Mouse (Mus musculus): ENCODE measurements around the gene Tgfbr3l. TPM values are rescaled to one million over a fixed set of nuclear protein-coding genes. Genes with fewer than 3 reads are reported as not detected.
A peak's percentile ranks its signal among the peaks of the same experiment; 100 is the strongest.

Gene Tgfbr3l
- polyA plus RNA-seq, 1 experiment from 2014 or later = 4.9 TPM

DNA sequence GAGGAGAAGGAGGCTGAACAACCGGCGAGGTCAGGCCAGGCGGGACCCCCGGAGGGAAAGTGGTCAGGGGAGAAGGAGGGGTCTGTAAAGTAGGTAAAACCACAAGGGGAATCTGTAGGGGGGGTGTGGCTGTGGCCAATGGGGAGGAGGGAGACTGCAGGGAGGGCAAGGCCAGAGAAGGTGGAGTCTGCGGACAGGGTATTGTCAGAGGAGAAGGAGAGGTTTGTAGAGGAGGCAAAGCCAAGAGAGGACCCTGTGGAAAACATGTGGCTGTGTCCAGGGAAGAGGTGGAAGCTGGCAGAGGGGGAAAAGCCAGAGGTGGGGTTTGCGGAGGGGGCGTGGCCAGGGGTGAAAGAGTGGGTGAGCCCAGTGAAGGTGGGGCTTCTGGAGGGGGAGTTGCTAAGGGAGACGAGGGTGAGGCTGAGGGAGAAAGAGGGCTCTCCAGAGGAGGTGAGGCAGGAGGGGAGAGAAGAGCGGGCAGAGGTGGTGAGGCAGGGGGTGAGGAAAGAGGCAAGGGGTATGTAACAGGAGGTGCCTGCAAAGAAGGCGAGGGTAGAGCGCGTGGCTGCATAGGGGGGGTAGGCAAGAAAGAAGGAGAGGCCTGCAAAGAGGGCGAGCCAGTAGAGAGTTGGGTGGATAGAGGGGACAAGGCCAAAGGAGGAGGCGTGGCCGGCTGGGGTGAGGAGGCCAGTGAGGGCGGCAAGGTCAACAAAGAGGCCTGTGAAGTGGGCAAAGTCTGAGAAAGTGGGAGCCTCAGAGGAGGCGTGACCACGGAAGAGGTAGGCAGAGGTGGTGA is 34.6 kb upstream of the Tgfbr3l start:
- Histone ChIP-seq H3K4me3 (replicated peaks; ENCODE audit: low read length) (peak overlapping the region; percentile 49), H3K27me3 (ENCODE audit: control insufficient read depth, insufficient read depth, low read length) (peaks cover 20% of the 10 kb centered on the region; the same call in 1 of the 2 replicates), H3K9me3 (replicated peaks; ENCODE audit: control insufficient read depth, low read length) (0 out of 2 replicates have a peak, but pooled peaks cover 5% of the 10 kb centered on the region), H3K27ac (ENCODE audit: low read length) (peak overlapping the region; percentile 46), H3K4me2 (ENCODE audit: low read depth, low read length) (peak overlapping the region; percentile 96), H3K36me3 (ENCODE audit: control insufficient read depth, insufficient read depth, low read length) (0 out of 2 replicates have a peak, but pooled peaks cover 6% of the 10 kb centered on the region), H3K4me1 (ENCODE audit: control insufficient read depth, insufficient read depth, low read length) (peaks cover 14% of the 10 kb centered on the region), H3K9ac (ENCODE audit: low read length) (peak overlapping the region; percentile 71)
- 5% methylated on average over 18 of the region's 18 CpGs for WGBS
- peak; percentile 81 for ATAC-seq (ENCODE audit: insufficient read depth, low FRiP score)

DNA sequence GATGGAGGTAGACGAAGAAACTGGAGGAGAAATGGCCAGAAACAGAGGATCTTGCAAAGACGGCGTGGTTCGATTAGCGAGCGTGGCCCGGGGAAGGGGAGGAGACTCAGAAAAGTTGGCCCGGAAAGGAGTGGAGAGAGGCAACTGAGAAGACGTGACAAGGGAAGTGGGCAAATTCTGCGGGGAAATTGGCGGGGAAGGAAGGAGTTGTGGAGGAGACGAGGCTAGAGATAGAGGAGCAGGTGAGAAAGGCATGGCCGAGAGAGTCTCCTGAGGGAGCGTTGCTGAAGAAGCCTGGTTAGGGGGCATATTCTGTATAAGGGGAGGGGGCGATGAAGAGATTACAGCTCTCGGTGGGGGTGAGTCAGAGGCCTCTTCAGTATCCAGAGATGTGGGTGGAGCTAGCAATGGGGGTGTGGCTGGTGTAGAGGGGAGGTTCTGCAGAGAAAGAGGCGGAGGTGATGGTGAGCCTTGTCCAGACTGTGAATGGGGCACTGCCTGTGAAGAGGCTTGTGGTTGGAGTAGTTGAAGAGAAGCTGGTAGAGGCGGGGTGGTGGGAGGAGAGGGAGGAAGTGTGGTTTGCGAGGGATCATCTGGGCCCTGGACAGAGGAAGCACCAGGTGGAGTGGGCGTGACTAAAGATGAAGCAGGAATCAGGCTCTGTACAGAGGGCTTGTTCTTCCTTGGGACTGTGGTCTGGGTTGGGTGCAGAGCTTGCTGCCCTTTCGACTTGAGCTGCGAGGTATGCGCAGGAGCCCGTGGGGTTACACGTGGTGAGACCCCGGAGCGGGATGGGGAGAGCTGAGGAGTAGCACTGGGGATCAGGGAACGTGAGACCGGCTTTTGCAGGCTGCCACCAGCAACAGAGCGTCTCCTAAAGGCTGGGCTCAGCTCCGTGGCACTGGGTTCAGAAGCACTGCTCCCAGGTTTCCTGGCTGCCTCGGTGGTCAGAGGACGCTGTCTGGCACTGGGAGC is 33.7 kb upstream of the Tgfbr3l start:
- peaks cover 20% of the 10 kb centered on the region; the same call in 1 of the 2 replicates for H3K27me3 ChIP-seq (ENCODE audit: control insufficient read depth, insufficient read depth, low read length)
- 0 out of 2 replicates have a peak, but pooled peaks cover 3% of the 10 kb centered on the region for H3K9me3 ChIP-seq (replicated peaks; ENCODE audit: control insufficient read depth, low read length)
- 11% methylated on average over 33 of the region's 33 CpGs for WGBS
- peak overlapping the region; percentile 49 for H3K4me3 ChIP-seq (replicated peaks; ENCODE audit: low read length)
- H3K27ac ChIP-seq (ENCODE audit: low read length) = peak overlapping the region; percentile 46; the same call in 1 of the 2 replicates
- ATAC-seq (ENCODE audit: insufficient read depth, low FRiP score) = peak; percentile 72
- peak overlapping the region; percentile 59 for H3K9ac ChIP-seq (ENCODE audit: low read length)
- peaks cover 14% of the 10 kb centered on the region for H3K4me1 ChIP-seq (ENCODE audit: control insufficient read depth, insufficient read depth, low read length)
- H3K4me2 ChIP-seq (ENCODE audit: low read depth, low read length) = peak overlapping the region; percentile 96
- 0 out of 2 replicates have a peak, but pooled peaks cover 6% of the 10 kb centered on the region for H3K36me3 ChIP-seq (ENCODE audit: control insufficient read depth, insufficient read depth, low read length)

DNA sequence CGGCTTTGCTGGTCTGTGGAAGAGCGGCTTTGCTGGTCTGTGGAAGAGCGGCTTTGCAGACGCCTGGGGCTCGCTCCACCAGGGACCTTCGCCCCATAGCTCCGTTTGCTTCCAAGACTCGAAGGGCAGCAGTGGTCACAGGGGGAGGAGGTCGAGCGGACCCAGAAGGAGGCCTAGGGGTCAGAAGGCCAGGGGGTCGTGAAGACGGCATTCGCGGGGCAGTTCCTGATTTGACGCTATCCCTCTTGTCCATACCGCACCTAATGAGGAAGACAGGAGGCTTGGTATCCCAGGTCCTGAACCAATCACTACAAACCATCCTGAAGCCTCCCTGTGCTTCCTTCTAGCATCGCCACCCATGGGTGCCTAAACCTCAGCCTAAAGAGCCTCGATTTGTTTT is 31.7 kb upstream of the Tgfbr3l start:
- Histone ChIP-seq H3K9me3 (replicated peaks; ENCODE audit: control insufficient read depth, low read length) (no peaks in the 10 kb centered on the region), H3K4me3 (replicated peaks; ENCODE audit: low read length) (peak overlapping the region; percentile 50), H3K27ac (ENCODE audit: low read length) (no peak overlapping the region), H3K9ac (ENCODE audit: low read length) (peak overlapping the region; percentile 66), H3K4me2 (ENCODE audit: low read depth, low read length) (peak overlapping the region; percentile 64), H3K4me1 (ENCODE audit: control insufficient read depth, insufficient read depth, low read length) (peaks cover 14% of the 10 kb centered on the region), H3K36me3 (ENCODE audit: control insufficient read depth, insufficient read depth, low read length) (no peaks in the 10 kb centered on the region), H3K27me3 (ENCODE audit: control insufficient read depth, insufficient read depth, low read length) (peaks cover 20% of the 10 kb centered on the region; the same call in 1 of the 2 replicates)
- 12% methylated on average over 18 of the region's 18 CpGs for WGBS
- ATAC-seq (ENCODE audit: insufficient read depth, low FRiP score) = no peak

DNA sequence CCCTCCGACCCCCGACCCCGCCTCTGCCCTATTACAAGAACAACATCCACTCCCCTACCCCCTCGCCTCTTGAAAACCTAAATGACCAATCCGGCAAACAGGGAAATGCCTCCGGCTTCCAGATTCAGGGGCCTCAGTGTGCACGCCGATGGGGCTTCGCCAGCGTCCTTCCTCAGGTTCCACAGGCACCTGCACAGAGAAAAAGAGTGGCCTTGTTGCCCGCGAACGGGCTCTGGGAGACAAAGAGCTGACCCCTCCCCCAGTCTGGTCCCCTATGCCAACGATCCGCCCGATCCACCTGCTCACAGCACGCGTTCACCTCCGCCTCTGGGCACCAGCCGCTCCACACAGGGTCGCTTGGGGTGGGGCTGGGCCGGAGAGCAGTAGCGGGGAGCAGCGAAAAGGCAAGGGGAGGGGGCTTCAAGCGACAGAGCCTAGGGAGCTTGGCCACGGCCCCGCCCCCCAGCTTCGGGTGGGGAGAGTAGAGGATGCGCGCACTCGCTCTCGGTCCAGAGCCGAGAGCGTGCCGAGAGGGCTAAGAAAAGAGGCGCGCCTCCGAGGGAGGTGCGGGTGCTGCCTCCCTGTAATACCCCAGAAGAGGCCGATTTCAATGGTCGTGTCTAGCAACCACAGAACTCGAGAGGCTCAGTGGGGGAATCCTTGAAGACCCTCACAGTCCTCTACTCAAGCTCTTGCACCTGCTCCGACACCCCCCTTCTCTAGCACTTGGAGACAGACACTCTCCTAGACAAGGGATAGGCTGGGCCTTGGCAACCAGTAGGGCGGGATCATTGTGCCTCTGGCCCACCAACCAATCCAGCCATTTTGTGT is 31.0 kb upstream of the Tgfbr3l start, which contains the start of gene Prr36:
Gene Prr36, minus strand, starts transcription at position 669 of the 831 bp plus-strand sequence.
- Histone ChIP-seq H3K27me3 (ENCODE audit: control insufficient read depth, insufficient read depth, low read length) (peaks cover 20% of the 10 kb centered on the region; the same call in 1 of the 2 replicates), H3K27ac (ENCODE audit: low read length) (no peak within 1 kb of the TSS)
- peak; percentile 14; the same call in 1 of the 2 replicates for ATAC-seq (ENCODE audit: insufficient read depth, low FRiP score)

DNA sequence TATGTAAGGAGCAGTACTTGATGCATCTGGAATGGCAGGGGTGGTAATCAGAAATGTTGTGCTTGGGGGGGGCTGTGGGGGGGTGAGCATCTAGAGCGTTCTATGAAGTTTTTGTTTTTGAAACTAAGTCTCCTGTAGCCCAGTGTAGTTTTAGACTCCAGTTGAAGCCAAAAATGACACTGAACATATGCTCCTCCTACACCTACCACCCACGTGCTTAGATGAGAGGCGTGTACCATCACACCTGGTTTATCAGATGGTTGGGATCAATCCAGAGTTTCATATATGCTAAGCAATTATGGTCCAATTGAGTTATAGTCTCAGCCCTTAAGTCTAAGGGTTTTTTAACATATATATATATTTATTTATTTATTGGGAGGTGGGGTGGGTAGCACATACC is 28.4 kb upstream of the Tgfbr3l start:
- no peak overlapping the region for H3K4me3 ChIP-seq (replicated peaks; ENCODE audit: low read length)
- H3K36me3 ChIP-seq (ENCODE audit: control insufficient read depth, insufficient read depth, low read length) = no peaks in the 10 kb centered on the region
- no peak overlapping the region for H3K4me2 ChIP-seq (ENCODE audit: low read depth, low read length)
- ATAC-seq (ENCODE audit: insufficient read depth, low FRiP score) = no peak
- 0 out of 2 replicates have a peak, but pooled peaks cover under 1% of the 10 kb centered on the region for H3K4me1 ChIP-seq (ENCODE audit: control insufficient read depth, insufficient read depth, low read length)
- WGBS = 89% methylated on average over 3 of the region's 3 CpGs
- no peak overlapping the region for H3K9ac ChIP-seq (ENCODE audit: low read length)
- H3K27ac ChIP-seq (ENCODE audit: low read length) = no peak overlapping the region
- peaks cover 20% of the 10 kb centered on the region; the same call in 1 of the 2 replicates for H3K27me3 ChIP-seq (ENCODE audit: control insufficient read depth, insufficient read depth, low read length)
- no peaks in the 10 kb centered on the region for H3K9me3 ChIP-seq (replicated peaks; ENCODE audit: control insufficient read depth, low read length)

More for the DNA sequence above, 31.0 kb upstream of the Tgfbr3l start, which contains the start of gene Prr36:
- Histone ChIP-seq H3K4me2 (ENCODE audit: low read depth, low read length) (peak within 1 kb of the TSS; percentile 64), H3K4me1 (ENCODE audit: control insufficient read depth, insufficient read depth, low read length) (peaks cover 14% of the 10 kb centered on the region), H3K4me3 (replicated peaks; ENCODE audit: low read length) (peak within 1 kb of the TSS; percentile 50), H3K9ac (ENCODE audit: low read length) (peak within 1 kb of the TSS; percentile 66), H3K9me3 (replicated peaks; ENCODE audit: control insufficient read depth, low read length) (no peaks in the 10 kb centered on the region), H3K36me3 (ENCODE audit: control insufficient read depth, insufficient read depth, low read length) (no peaks in the 10 kb centered on the region)
- WGBS = 2% methylated on average over 44 of the region's 44 CpGs

DNA sequence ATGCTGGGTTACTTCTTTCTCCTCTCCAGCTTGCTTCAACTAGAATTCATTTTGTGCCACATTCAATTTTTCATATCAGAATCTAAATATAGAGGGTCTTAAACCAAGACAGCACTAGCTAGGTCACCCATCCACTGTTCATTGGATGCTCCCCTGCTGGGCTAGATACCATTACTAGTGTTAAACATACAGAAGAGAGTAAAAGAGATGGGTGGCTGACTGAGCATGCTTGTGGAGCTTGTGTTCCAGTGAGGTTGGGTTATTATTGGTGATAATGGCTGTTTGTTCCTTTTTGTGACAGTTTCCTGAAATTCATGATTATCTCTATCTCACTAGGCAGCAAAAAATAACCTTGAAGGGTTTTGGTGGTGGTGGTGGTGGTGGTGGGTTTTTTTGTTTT is 26.0 kb upstream of the Tgfbr3l start:
- no peaks in the 10 kb centered on the region for H3K36me3 ChIP-seq (ENCODE audit: control insufficient read depth, insufficient read depth, low read length)
- ATAC-seq (ENCODE audit: insufficient read depth, low FRiP score) = no peak
- H3K4me2 ChIP-seq (ENCODE audit: low read depth, low read length) = no peak overlapping the region

DNA sequence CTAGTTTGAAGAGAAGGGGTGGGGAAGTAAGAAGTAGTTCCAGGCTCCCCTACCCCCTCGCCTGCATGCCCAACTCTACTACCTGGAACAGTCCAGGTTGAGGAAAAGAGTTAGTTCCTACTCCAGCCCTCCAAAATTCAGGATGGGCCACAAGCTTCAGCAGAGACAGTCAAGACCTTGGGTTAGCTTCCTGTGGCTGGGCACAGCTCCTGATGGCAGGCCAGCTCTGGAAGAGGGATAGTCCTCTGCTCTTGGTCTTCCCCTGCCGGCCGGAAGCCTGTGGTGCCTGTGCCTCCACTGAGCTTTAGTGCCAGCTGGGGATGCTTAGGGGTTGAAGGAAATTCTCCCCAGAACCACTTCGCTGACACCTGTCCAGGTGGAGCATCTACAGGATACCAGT is 21.7 kb upstream of the Tgfbr3l start:
- Histone ChIP-seq H3K9ac (ENCODE audit: low read length) (peak overlapping the region; percentile 75), H3K4me1 (ENCODE audit: control insufficient read depth, insufficient read depth, low read length) (0 out of 2 replicates have a peak, but pooled peaks cover 4% of the 10 kb centered on the region), H3K27me3 (ENCODE audit: control insufficient read depth, insufficient read depth, low read length) (peaks cover 6% of the 10 kb centered on the region; the same call in 1 of the 2 replicates), H3K4me3 (replicated peaks; ENCODE audit: low read length) (peak overlapping the region; percentile 51), H3K4me2 (ENCODE audit: low read depth, low read length) (peak overlapping the region; percentile 62), H3K9me3 (replicated peaks; ENCODE audit: control insufficient read depth, low read length) (no peaks in the 10 kb centered on the region), H3K36me3 (ENCODE audit: control insufficient read depth, insufficient read depth, low read length) (no peaks in the 10 kb centered on the region), H3K27ac (ENCODE audit: low read length) (no peak overlapping the region)
- peak; percentile 16; the same call in 1 of the 2 replicates for ATAC-seq (ENCODE audit: insufficient read depth, low FRiP score)
- WGBS = 29% methylated on average over 4 of the region's 4 CpGs

More for the DNA sequence above, 26.0 kb upstream of the Tgfbr3l start:
- H3K9ac ChIP-seq (ENCODE audit: low read length) = no peak overlapping the region
- H3K27me3 ChIP-seq (ENCODE audit: control insufficient read depth, insufficient read depth, low read length) = peaks cover 14% of the 10 kb centered on the region; the same call in 1 of the 2 replicates
- H3K4me1 ChIP-seq (ENCODE audit: control insufficient read depth, insufficient read depth, low read length) = 0 out of 2 replicates have a peak, but pooled peaks cover 4% of the 10 kb centered on the region
- no peaks in the 10 kb centered on the region for H3K9me3 ChIP-seq (replicated peaks; ENCODE audit: control insufficient read depth, low read length)
- H3K4me3 ChIP-seq (replicated peaks; ENCODE audit: low read length) = no peak overlapping the region
- no peak overlapping the region for H3K27ac ChIP-seq (ENCODE audit: low read length)

All from stomach, embryonic 16.5 days (tissue).